Mouse (Mus musculus) CD8-positive naive resting alpha-beta T cell, adult 57 days (primary cell): ENCODE results near the gene Il12rb1. TPM values are rescaled to one million over a fixed set of nuclear protein-coding genes. Genes with fewer than 3 reads are reported as not detected.

ENCODE experiments used
- total RNA-seq: library from RNA; stranded (reverse); gene quantifications from one replicate; pipeline ENCODE4 v1.2.4, GENCODE M21; 2023

Gene Il12rb1
- 2.8 TPM for total RNA-seq

GRCm38 (mm10) chr8:70808239-70808638 is at the start of gene Il12rb1:
Gene Il12rb1, plus strand, starts transcription at chr8:70808449.

GRCm38 (mm10) chr8:70760775-70761406 is 47.4 kb upstream of the Il12rb1 start, which contains the start of gene Mpv17l2:
Gene Mpv17l2, minus strand, starts transcription at chr8:70760946.

GRCm38 (mm10) chr8:70776496-70777444 is 31.5 kb upstream of the Il12rb1 start, which contains the start of gene Pik3r2:
Gene Pik3r2, minus strand, starts transcription at chr8:70776713.

GRCm38 (mm10) chr8:70804481-70805206 is 3.6 kb upstream of the Il12rb1 start, which contains the start of gene Mast3:
Gene Mast3, minus strand, starts transcription at chr8:70805054.

GRCm38 (mm10) chr8:70839408-70840351 is 31.4 kb downstream of the Il12rb1 start, which contains the start of gene Arrdc2:
Gene Arrdc2, minus strand, starts transcription at chr8:70839720.

GRCm38 (mm10) chr8:70862824-70863641 is 54.8 kb downstream of the Il12rb1 start, which contains the start of gene Kcnn1:
Gene Kcnn1, minus strand, starts transcription at chr8:70863258.

Other genes with a start within 250 kb of the Il12rb1 start
- gene Isyna1, start 214.1 kb upstream of the Il12rb1 start, total RNA-seq, result 74.6 TPM
- 116 TPM for gene Ssbp4, start 199.6 kb upstream of the Il12rb1 start, total RNA-seq
- gene Lrrc25, start 192.3 kb upstream of the Il12rb1 start, total RNA-seq, result 1.8 TPM
- 0.89 TPM for gene Gdf15, start 176.0 kb upstream of the Il12rb1 start, total RNA-seq
- 2.4 TPM for gene Pgpep1, start 148.1 kb upstream of the Il12rb1 start, total RNA-seq
- 138 TPM for gene Lsm4, start 135.2 kb upstream of the Il12rb1 start, total RNA-seq
- 1,886 TPM for gene Jund, start 109.5 kb upstream of the Il12rb1 start, total RNA-seq
- gene Iqcn, start 105.0 kb upstream of the Il12rb1 start, total RNA-seq, result 7.8 TPM
- gene Gm3336, start 89.9 kb upstream of the Il12rb1 start, total RNA-seq, result not detected
- gene Pde4c, start 84.7 kb upstream of the Il12rb1 start, total RNA-seq, result 0.55 TPM
- 5.1 TPM for gene Rab3a, start 53.8 kb upstream of the Il12rb1 start, total RNA-seq
- 23.3 TPM for gene Mpv17l2, start 47.5 kb upstream of the Il12rb1 start, total RNA-seq
- gene Pik3r2, start 31.7 kb upstream of the Il12rb1 start, total RNA-seq, result 10.3 TPM
- 190 TPM for gene Mast3, start 3.4 kb upstream of the Il12rb1 start, total RNA-seq
- 30.5 TPM for gene Arrdc2, start 31.3 kb downstream of the Il12rb1 start, total RNA-seq
- not detected for gene Kcnn1, start 54.8 kb downstream of the Il12rb1 start, total RNA-seq
- 32.8 TPM for gene Ccdc124, start 65.5 kb downstream of the Il12rb1 start, total RNA-seq
- not detected for gene Slc5a5, start 84.3 kb downstream of the Il12rb1 start, total RNA-seq
- 5,616 TPM for gene Rpl18a, start 89.0 kb downstream of the Il12rb1 start, total RNA-seq
- gene Map1s, start 97.5 kb downstream of the Il12rb1 start, total RNA-seq, result 62.6 TPM